Mouse (Mus musculus): ENCODE data around the gene Esrrg. TPM values are rescaled to one million over a fixed set of nuclear protein-coding genes. Genes with fewer than 3 reads are reported as not detected.

Esrrg gene
- polyA plus RNA-seq, 1 experiment from 2014 or later = 2.2 TPM

DNA sequence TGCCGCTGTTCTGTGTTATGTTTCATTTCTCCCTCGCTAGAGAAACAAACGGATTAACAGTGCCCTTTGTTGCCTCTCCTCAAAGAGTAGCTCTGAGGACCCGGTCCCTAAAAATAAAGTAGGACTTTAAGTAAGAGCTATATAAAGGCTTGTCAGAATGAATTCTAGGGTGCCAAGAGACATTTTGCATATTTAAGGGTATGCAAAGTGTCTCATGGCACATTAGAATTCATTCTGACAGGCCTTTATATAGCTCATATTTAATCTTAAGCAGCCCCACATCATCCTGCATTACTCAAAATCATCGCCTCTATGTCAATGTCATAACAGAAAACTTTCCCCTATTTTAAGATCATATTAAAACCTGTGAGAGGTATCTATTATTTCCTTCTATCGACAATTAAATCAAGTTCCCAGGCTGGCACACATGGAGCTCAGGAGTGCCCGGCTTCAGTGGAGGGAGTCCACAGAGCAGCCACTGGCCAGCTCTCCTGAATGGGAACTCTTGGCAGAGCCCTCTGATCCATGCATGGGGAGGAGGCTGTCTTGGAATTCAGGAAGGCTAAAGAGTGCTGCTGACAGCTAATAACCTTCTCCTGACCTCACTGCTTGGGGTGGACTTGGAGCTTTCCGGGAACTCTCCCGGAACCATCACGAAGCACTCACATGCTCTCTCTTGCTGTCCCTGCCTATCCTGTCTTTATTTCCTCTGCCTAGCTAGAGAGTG, 606.5 kb downstream of the Esrrg start:
- WGBS = 53% methylated on average over 10 of the region's 10 CpGs
- ATAC-seq (replicated peaks; ENCODE audit: insufficient number of reproducible peaks, low FRiP score, low TSS enrichment, low read depth) (no peak), DNase-seq (ENCODE audit: low spot score) (no peak)
- Histone ChIP-seq H3K4me3 (ENCODE audit: low read depth, low read length) (no peak overlapping the region), H3K27ac (replicated peaks; ENCODE audit: low read depth, low read length) (no peak overlapping the region), H3K4me1 (ENCODE audit: control insufficient read depth, insufficient read depth, low read length) (no peaks in the 10 kb centered on the region), H3K9ac (replicated peaks; ENCODE audit: low read length) (no peak overlapping the region), H3K36me3 (replicated peaks; ENCODE audit: control insufficient read depth, insufficient read depth, low read depth, low read length) (no peaks in the 10 kb centered on the region), H3K9me3 (replicated peaks; ENCODE audit: control insufficient read depth, low read length) (no peaks in the 10 kb centered on the region), H3K4me2 (ENCODE audit: low read depth, low read length) (no peak overlapping the region), H3K27me3 (ENCODE audit: control insufficient read depth, insufficient read depth, low read length) (no peaks in the 10 kb centered on the region)

DNA sequence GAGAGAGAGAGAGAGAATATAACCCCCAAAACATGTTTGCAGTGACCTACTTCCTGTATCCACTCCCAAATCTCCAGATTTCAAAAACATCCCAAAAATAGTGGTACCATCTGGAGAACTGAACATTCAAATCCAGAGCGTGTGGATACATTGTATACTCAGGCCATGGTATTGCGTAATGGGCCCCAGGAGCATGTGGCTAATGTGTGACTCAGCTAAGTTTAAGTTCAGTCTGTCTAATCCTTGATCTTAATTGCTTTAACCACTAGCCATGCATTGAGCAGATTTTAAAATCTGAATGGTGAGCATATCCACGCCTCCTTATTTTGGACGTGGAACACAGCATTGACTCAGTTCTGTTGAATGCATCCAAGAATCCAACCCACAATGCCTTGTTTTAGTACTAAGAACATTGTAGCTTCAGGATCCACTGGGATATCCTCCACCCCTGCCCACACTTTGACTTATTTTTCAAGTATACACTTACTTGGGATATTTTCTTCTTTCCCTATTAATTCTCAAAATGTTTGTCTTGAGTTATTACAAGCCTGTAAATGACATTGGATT, 612.7 kb downstream of the Esrrg start:
- no peaks in the 10 kb centered on the region for H3K36me3 ChIP-seq (replicated peaks; ENCODE audit: control insufficient read depth, insufficient read depth, low read depth, low read length)
- 87% methylated on average over 4 of the region's 4 CpGs for WGBS
- H3K4me1 ChIP-seq (ENCODE audit: control insufficient read depth, insufficient read depth, low read length) = no peaks in the 10 kb centered on the region
- no peak overlapping the region for H3K9ac ChIP-seq (replicated peaks; ENCODE audit: low read length)
- H3K27ac ChIP-seq (replicated peaks; ENCODE audit: low read depth, low read length) = no peak overlapping the region
- H3K4me3 ChIP-seq (ENCODE audit: low read depth, low read length) = no peak overlapping the region
- no peak for ATAC-seq (replicated peaks; ENCODE audit: insufficient number of reproducible peaks, low FRiP score, low TSS enrichment, low read depth)
- H3K4me2 ChIP-seq (ENCODE audit: low read depth, low read length) = no peak overlapping the region
- H3K27me3 ChIP-seq (ENCODE audit: control insufficient read depth, insufficient read depth, low read length) = no peaks in the 10 kb centered on the region
- DNase-seq (ENCODE audit: low spot score) = no peak
- H3K9me3 ChIP-seq (replicated peaks; ENCODE audit: control insufficient read depth, low read length) = no peaks in the 10 kb centered on the region

DNA sequence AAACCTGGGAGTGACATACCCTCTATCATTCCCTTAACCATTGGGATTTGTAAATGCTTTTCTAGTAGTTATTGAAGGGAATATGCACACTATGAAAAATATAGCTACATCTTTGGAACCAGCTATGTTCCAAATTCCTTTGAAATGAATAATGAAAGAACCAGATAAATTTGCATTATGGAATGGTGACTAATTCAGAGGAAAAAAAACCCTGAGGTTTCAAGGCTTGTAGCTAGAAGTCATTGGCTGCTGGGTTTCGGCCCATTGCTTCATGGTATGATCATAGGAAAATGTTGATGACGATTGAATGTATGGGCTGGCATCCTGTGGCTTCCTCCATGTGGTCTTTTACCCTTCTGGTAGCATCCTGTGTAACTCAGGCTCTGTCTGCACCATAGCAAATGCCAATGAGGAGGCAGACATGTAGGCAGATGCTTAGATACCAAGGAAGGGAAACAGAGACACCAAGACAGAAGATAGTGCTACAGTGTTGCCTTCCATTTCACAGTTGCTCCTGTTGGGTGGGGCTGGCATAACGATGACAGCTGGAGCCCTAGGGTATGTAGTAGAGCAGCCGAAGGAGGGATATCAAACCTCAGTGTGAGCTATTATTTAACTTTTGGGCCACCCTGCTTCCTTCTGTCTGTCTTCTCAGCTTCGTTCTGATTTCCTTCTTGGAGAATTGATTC, 624.6 kb downstream of the Esrrg start:
- Histone ChIP-seq H3K9ac (replicated peaks; ENCODE audit: low read length) (no peak overlapping the region), H3K4me2 (ENCODE audit: low read depth, low read length) (no peak overlapping the region), H3K27me3 (ENCODE audit: control insufficient read depth, insufficient read depth, low read length) (no peaks in the 10 kb centered on the region), H3K9me3 (replicated peaks; ENCODE audit: control insufficient read depth, low read length) (no peaks in the 10 kb centered on the region), H3K4me1 (ENCODE audit: control insufficient read depth, insufficient read depth, low read length) (no peaks in the 10 kb centered on the region), H3K36me3 (replicated peaks; ENCODE audit: control insufficient read depth, insufficient read depth, low read depth, low read length) (no peaks in the 10 kb centered on the region), H3K4me3 (ENCODE audit: low read depth, low read length) (no peak overlapping the region), H3K27ac (replicated peaks; ENCODE audit: low read depth, low read length) (no peak overlapping the region)
- ATAC-seq (replicated peaks; ENCODE audit: insufficient number of reproducible peaks, low FRiP score, low TSS enrichment, low read depth) = no peak
- DNase-seq (ENCODE audit: low spot score) = no peak
- WGBS = 82% methylated on average over 5 of the region's 5 CpGs

DNA sequence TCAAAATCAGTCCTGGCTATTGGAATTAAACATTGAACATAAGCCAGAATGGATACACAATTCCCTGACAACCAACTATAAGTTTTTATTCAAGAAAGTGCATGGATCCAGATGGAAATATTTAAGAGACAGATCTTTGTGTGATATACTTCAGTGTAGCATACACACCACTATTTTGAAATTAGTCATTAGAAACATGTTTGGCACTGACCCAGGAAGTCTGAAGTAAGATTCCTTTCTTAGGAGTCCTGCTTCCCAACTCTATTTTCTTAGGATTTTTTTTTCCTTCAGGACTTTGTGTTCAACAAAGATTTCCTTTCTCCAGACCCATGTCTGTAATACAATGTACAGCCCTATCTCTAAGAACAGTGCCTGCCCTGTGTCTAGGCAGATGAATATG, 630.0 kb downstream of the Esrrg start:
- no peaks in the 10 kb centered on the region for H3K36me3 ChIP-seq (replicated peaks; ENCODE audit: control insufficient read depth, insufficient read depth, low read depth, low read length)
- no peak overlapping the region for H3K4me3 ChIP-seq (ENCODE audit: low read depth, low read length)
- no peak overlapping the region for H3K27ac ChIP-seq (replicated peaks; ENCODE audit: low read depth, low read length)
- no peak overlapping the region for H3K4me2 ChIP-seq (ENCODE audit: low read depth, low read length)
- DNase-seq (ENCODE audit: low spot score) = no peak
- H3K9ac ChIP-seq (replicated peaks; ENCODE audit: low read length) = no peak overlapping the region
- ATAC-seq (replicated peaks; ENCODE audit: insufficient number of reproducible peaks, low FRiP score, low TSS enrichment, low read depth) = no peak
- no peaks in the 10 kb centered on the region for H3K9me3 ChIP-seq (replicated peaks; ENCODE audit: control insufficient read depth, low read length)
- H3K27me3 ChIP-seq (ENCODE audit: control insufficient read depth, insufficient read depth, low read length) = no peaks in the 10 kb centered on the region
- no peaks in the 10 kb centered on the region for H3K4me1 ChIP-seq (ENCODE audit: control insufficient read depth, insufficient read depth, low read length)

DNA sequence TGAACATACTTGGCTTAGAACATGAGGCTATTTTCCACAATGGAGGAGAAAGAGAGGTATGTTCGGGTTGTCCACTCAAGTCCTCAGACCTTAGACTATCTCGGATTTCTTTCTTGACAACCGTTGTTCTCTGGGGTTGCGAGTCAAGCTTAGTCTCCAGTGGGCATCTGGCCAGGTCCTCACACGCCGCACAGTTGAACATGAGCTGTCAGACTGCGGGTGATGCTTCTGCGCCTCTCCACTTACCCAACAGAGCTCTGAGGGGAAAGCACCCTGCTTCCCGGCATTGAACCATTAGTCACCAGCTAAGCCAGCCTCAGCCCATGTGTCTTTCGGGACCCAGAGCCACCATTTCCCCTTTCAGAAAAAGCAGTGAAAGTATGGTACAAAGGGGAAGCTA, 633.2 kb downstream of the Esrrg start:
- no peaks in the 10 kb centered on the region for H3K9me3 ChIP-seq (replicated peaks; ENCODE audit: control insufficient read depth, low read length)
- ATAC-seq (replicated peaks; ENCODE audit: insufficient number of reproducible peaks, low FRiP score, low TSS enrichment, low read depth) (no peak), DNase-seq (ENCODE audit: low spot score) (no peak)
- no peaks in the 10 kb centered on the region for H3K36me3 ChIP-seq (replicated peaks; ENCODE audit: control insufficient read depth, insufficient read depth, low read depth, low read length)
- no peaks in the 10 kb centered on the region for H3K27me3 ChIP-seq (ENCODE audit: control insufficient read depth, insufficient read depth, low read length)
- H3K9ac ChIP-seq (replicated peaks; ENCODE audit: low read length) = no peak overlapping the region
- H3K4me1 ChIP-seq (ENCODE audit: control insufficient read depth, insufficient read depth, low read length) = no peaks in the 10 kb centered on the region
- no peak overlapping the region for H3K27ac ChIP-seq (replicated peaks; ENCODE audit: low read depth, low read length)
- H3K4me3 ChIP-seq (ENCODE audit: low read depth, low read length) = no peak overlapping the region
- 93% methylated on average over 10 of the region's 10 CpGs for WGBS
- H3K4me2 ChIP-seq (ENCODE audit: low read depth, low read length) = no peak overlapping the region

DNA sequence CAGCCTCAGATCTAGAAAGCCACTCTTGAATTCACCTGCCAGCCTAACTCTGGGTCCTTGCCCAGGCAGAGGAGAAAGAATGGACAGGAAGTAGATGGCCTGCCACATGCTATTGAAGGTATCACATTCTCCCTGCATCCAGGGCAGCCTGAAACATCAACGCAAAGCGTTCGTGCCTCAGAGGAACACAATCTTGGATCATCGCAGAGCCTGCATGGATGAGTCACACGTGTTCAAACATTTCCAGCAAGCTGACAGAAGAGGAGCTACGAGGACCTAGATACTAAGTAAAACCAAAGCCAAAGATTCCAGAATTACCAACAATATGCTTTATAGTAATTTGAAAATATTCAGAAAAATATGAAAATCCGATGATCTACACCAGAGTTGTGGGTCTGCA, 648.9 kb downstream of the Esrrg start:
- Histone ChIP-seq H3K27me3 (ENCODE audit: control insufficient read depth, insufficient read depth, low read length) (no peaks in the 10 kb centered on the region), H3K4me1 (ENCODE audit: control insufficient read depth, insufficient read depth, low read length) (no peaks in the 10 kb centered on the region), H3K27ac (replicated peaks; ENCODE audit: low read depth, low read length) (no peak overlapping the region), H3K4me2 (ENCODE audit: low read depth, low read length) (no peak overlapping the region), H3K4me3 (ENCODE audit: low read depth, low read length) (no peak overlapping the region), H3K36me3 (replicated peaks; ENCODE audit: control insufficient read depth, insufficient read depth, low read depth, low read length) (no peaks in the 10 kb centered on the region), H3K9me3 (replicated peaks; ENCODE audit: control insufficient read depth, low read length) (no peaks in the 10 kb centered on the region), H3K9ac (replicated peaks; ENCODE audit: low read length) (no peak overlapping the region)
- 87% methylated on average over 7 of the region's 7 CpGs for WGBS
- ATAC-seq (replicated peaks; ENCODE audit: insufficient number of reproducible peaks, low FRiP score, low TSS enrichment, low read depth) (no peak), DNase-seq (ENCODE audit: low spot score) (no peak)

DNA sequence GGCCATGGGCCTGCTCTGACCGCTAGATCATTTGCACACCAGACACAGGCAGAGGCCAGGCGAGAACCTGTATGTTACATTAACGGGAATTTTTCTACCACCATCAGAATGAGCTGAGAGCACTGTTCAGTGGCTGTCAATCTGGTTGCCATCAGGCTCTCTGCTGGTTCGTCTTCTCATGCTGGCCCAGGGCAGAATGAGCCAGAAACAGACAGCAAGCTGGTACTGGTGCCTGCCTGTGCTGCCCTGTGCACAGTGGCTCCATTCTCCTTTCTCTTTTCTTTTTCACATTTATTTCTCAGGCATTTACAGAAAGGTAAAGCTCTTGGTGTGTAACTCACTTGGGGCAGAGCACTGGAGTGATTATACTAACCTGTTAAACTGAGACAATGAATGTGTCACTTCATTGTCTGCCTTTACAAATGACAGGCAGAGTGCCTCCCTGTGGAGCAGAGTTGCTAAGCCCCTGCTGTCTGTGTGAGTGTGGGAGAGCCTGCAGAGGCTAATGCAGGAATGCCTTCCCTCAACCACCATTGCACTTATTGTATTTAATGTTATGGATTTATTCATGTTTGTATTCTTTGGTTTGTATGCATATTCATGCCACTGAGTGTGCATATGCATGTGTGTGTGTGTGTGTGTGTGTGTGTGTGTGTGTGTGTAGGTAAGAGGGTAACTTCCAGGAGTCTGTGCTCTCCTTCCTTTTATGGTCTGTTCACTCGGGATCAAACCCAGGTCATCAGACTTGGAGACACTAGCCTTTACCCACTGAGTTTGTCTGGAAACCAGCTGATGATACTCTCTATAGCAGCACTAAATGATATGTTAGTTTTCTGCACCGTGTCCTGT, 651.9 kb downstream of the Esrrg start:
- no peak overlapping the region for H3K4me3 ChIP-seq (ENCODE audit: low read depth, low read length)
- no peak overlapping the region for H3K9ac ChIP-seq (replicated peaks; ENCODE audit: low read length)

More for the DNA sequence above, 651.9 kb downstream of the Esrrg start:
- DNase-seq (ENCODE audit: low spot score) (no peak), ATAC-seq (replicated peaks; ENCODE audit: insufficient number of reproducible peaks, low FRiP score, low TSS enrichment, low read depth) (no peak)
- Histone ChIP-seq H3K9me3 (replicated peaks; ENCODE audit: control insufficient read depth, low read length) (no peaks in the 10 kb centered on the region), H3K36me3 (replicated peaks; ENCODE audit: control insufficient read depth, insufficient read depth, low read depth, low read length) (no peaks in the 10 kb centered on the region), H3K27ac (replicated peaks; ENCODE audit: low read depth, low read length) (no peak overlapping the region), H3K4me2 (ENCODE audit: low read depth, low read length) (no peak overlapping the region), H3K4me1 (ENCODE audit: control insufficient read depth, insufficient read depth, low read length) (no peaks in the 10 kb centered on the region), H3K27me3 (ENCODE audit: control insufficient read depth, insufficient read depth, low read length) (no peaks in the 10 kb centered on the region)
- 67% methylated on average over 6 of the region's 6 CpGs for WGBS
